Comparison of ENCODE assay signal across 7 mouse cellular contexts in the genomic region with DNA sequence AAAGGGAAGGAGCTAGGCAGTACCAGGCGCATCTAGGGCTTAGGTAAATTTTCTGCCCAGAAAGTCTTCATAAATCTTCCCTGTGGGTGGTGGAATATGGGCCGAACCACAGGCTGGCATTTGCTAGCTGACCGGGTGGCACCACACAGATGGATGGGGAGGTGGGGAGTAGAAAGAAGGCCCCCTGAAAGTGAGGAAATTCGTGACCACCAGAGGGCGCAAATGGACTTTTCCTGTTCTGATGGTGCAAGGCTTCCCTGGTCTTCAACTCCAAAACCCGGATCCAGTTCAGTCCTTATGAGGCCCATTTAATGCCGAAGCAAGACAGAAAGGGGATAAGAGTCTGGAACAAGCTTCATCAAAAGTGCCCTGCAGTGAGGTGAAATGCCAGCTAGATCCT. TPM values are rescaled to one million over a fixed set of nuclear protein-coding genes. Genes with fewer than 3 reads are reported as not detected.
A peak's percentile ranks its signal among the peaks of the same experiment; 100 is the strongest.
DNase-seq lines count a peak whose midpoint lies in the region; TF ChIP-seq lines count a peak whose summit lies in the region.

No protein-coding gene starts in this region.

- H3K4me1 ChIP-seq in ES-Bruce4 (ENCODE audit: control insufficient read depth, insufficient read depth, low read length): no peaks in the 10 kb centered on the region
- peaks cover 13% of the 10 kb centered on the region; the same call in 1 of the 2 replicates for H3K4me1 ChIP-seq in small intestine, adult 2 months (ENCODE audit: control insufficient read depth, insufficient read depth, insufficient read length, low read length)

- H3K27ac ChIP-seq in ES-Bruce4 (ENCODE audit: insufficient read depth, low read length): no peak overlapping the region
- no peak overlapping the region for H3K27ac ChIP-seq in gastrocnemius, adult 2 months
- H3K27ac ChIP-seq in small intestine, adult 2 months (ENCODE audit: insufficient read depth, low read depth, low read length): no peak overlapping the region

- H3K4me3 ChIP-seq in ES-Bruce4 (ENCODE audit: low read depth, low read length): no peak overlapping the region
- H3K4me3 ChIP-seq in gastrocnemius, adult 2 months: no peak overlapping the region
- no peak overlapping the region for H3K4me3 ChIP-seq in small intestine, adult 2 months (ENCODE audit: low read depth, low read length)

- TF ChIP-seq POLR2A in ES-Bruce4 (IDR thresholded peaks at IDR 0.05; ENCODE audit: insufficient read depth, low read length): no peak
- TF ChIP-seq POLR2A in small intestine, adult 2 months (IDR thresholded peaks at IDR 0.05; ENCODE audit: low read depth, low read length): no peak

- intact Hi-C loops in gastrocnemius, adult 2 months (cut with DNase I): loop anchor here (1.0 kb wide), 1 partner anchor 245 kb away; no protein-coding TSS in a partner anchor

- no peak for TF ChIP-seq EP300 in ES-Bruce4 (IDR thresholded peaks at IDR 0.05; ENCODE audit: insufficient read depth, low read depth, low read length)

- no peak overlapping the region for H3K9ac ChIP-seq in ES-Bruce4 (ENCODE audit: low read depth, poor library complexity, severe bottlenecking)

- H3K27me3 ChIP-seq in ES-Bruce4 (ENCODE audit: control insufficient read depth, insufficient read depth, low read length, poor library complexity, severe bottlenecking): no peaks in the 10 kb centered on the region
- H3K27me3 ChIP-seq in small intestine, adult 2 months (ENCODE audit: control insufficient read depth, insufficient read depth, low read length): no peaks in the 10 kb centered on the region

- 13% methylated on average over 7 of the region's 7 CpGs for WGBS in large intestine, adult 2 months
- WGBS in small intestine, adult 2 months: 15% methylated on average over 7 of the region's 7 CpGs

- peak; percentile 71 for DNase-seq in A20 (ENCODE audit: low read depth, low spot score)
- DNase-seq in cerebellum, adult 18-20 months: peak; percentile 75 to 80
- DNase-seq in gastrocnemius, adult 2 months: peak; percentile 74
- peak; percentile 32 for DNase-seq in large intestine, adult 2 months (ENCODE audit: low read depth, low spot score)
- DNase-seq in lung, postnatal 10 days: peak; percentile 81

- H3K36me3 ChIP-seq in ES-Bruce4 (ENCODE audit: control insufficient read depth, insufficient read depth, low read length, poor library complexity, severe bottlenecking): no peaks in the 10 kb centered on the region
- H3K36me3 ChIP-seq in small intestine, adult 2 months (ENCODE audit: control insufficient read depth, insufficient read depth, low read length): no peaks in the 10 kb centered on the region

- H3K9me3 ChIP-seq in ES-Bruce4 (replicated peaks; ENCODE audit: control insufficient read depth, insufficient read depth, low read length, poor library complexity, severe bottlenecking): no peaks in the 10 kb centered on the region

- TF ChIP-seq CTCF in ES-Bruce4 (IDR thresholded peaks at IDR 0.05; ENCODE audit: low read depth, low read length): peak; percentile 81
- TF ChIP-seq CTCF in gastrocnemius, adult 2 months (IDR thresholded peaks at IDR 0.05): peak; percentile 81
- peak; percentile 88; the same call in 1 of the 2 replicates for TF ChIP-seq CTCF in small intestine, adult 2 months (IDR thresholded peaks at IDR 0.05; ENCODE audit: extremely low read depth, insufficient read length, insufficient replicate concordance, low read depth, low read length)

RNA-seq across cellular contexts. Expression of a gene that starts 2.7 kb away (rescaled TPM):
- polyA plus RNA-seq in ES-Bruce4 (2011; ENCODE audit: insufficient read depth, insufficient read length, low read depth, missing spikeins): 145 and 165 TPM in 2 replicates
- 10 to 100 TPM; 68.6 to 72.5 TPM for total RNA-seq in gastrocnemius, adult 2 months (2021)
- 158 and 237 TPM in 2 replicates for polyA plus RNA-seq in large intestine, adult 2 months (2012; rRNA removed)
- 142 and 363 TPM in 2 replicates for polyA plus RNA-seq in small intestine, adult 2 months (2012; rRNA removed)
